Mouse (Mus musculus): Measurements from ENCODE around the gene AI854703.

DNA sequence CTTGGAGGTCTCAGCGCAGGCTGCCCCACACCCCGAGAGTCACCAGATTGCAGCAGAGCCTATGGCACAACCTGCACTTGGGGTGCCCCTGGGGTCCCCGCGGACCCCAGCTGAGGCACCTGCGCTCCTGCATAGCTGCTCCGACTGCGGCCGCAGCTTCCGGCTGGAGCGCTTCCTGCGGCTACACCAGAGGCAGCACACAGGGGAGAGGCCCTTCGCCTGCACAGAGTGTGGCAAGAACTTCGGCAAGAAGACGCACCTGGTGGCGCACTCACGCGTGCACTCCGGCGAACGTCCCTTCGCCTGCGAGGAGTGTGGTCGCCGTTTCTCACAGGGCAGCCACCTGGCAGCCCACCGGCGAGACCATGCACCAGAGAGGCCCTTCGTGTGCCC lies 29.3 kb upstream of the AI854703 start:
- TF ChIP-seq POLR2A (IDR thresholded peaks at IDR 0.05; ENCODE audit: low read depth, low read length): no peak
- no peak for TF ChIP-seq CTCF (IDR thresholded peaks at IDR 0.05; ENCODE audit: extremely low read depth, insufficient read length, insufficient replicate concordance, low read depth, low read length)

Measured in small intestine, adult 2 months (tissue).